Mouse (Mus musculus) liver, embryonic 13.5 days (tissue): ENCODE data around the gene Cntnap2. TPM values are rescaled to one million over a fixed set of nuclear protein-coding genes. Genes with fewer than 3 reads are reported as not detected.
A peak's percentile ranks its signal among the peaks of the same experiment; 100 is the strongest.

Experiments used
- ATAC-seq: fragments of 200-750 bp; cut with Nextera tagmentation; 2 replicates; pipeline ENCODE4 v1.8.0; 2017; ENCODE audit warnings: low read depth, mild to moderate bottlenecking, moderate number of reproducible peaks, moderate library complexity
- DNase-seq: peaks from one replicate; pipeline ENCODE4 v3.0.0; 2022
- H3K27ac ChIP-seq: fragments of 300-500 bp; sonication (generic); 2 replicates; pipeline ENCODE4 v1.5.1; 2015; ENCODE audit warnings: moderate library complexity, mild to moderate bottlenecking, inconsistent platforms
- H3K27me3 ChIP-seq: fragments of 300-500 bp; sonication (generic); 2 replicates; pipeline ENCODE4 v1.6.1; 2015; ENCODE audit warnings: mild to moderate bottlenecking, inconsistent platforms
- H3K36me3 ChIP-seq: fragments of 300-500 bp; sonication (generic); 2 replicates; pipeline ENCODE4 v1.6.1; 2015; ENCODE audit warnings: mild to moderate bottlenecking, inconsistent platforms
- H3K4me1 ChIP-seq: fragments of 300-500 bp; sonication (generic); replicated peaks from 2 replicates; pipeline ENCODE4 v1.6.1; 2015; ENCODE audit warnings: inconsistent platforms
- H3K4me2 ChIP-seq: fragments of 300-500 bp; sonication (generic); 2 replicates; pipeline ENCODE4 v1.6.1; 2015; ENCODE audit warnings: inconsistent platforms, mild to moderate bottlenecking, moderate library complexity
- H3K4me3 ChIP-seq: fragments of 300-500 bp; sonication (generic); replicated peaks from 2 replicates; pipeline ENCODE4 v1.5.1; 2015; ENCODE audit warnings: mild to moderate bottlenecking, inconsistent platforms
- H3K9ac ChIP-seq: fragments of 300-500 bp; sonication (generic); 2 replicates; pipeline ENCODE4 v1.6.1; 2015; ENCODE audit warnings: mild to moderate bottlenecking, inconsistent platforms
- H3K9me3 ChIP-seq: fragments of 300-500 bp; sonication (generic); replicated peaks from 2 replicates; pipeline ENCODE4 v1.6.1; 2016; ENCODE audit warnings: inconsistent platforms
- WGBS: fragments of 180-500 bp; shearing (Covaris S2); methylation state at CpG from one replicate; pipeline ENCODE4 v1.1.7; 2015; ENCODE audit not compliant: insufficient replicate concordance; 5-methylcytosine and 5-hydroxymethylcytosine counted together
- polyA plus RNA-seq: library from polyadenylated mRNA; unstranded; fragments of >200 nt; fragmentation: Nextera tagmentation; extraction: Ambion mirVana; gene quantifications from 2 replicates; pipeline ENCODE4 v1.2.1, GENCODE M21; 2015

The Cntnap2 gene
- polyA plus RNA-seq, 1 experiment from 2014 or later: 0.78 TPM

DNA sequence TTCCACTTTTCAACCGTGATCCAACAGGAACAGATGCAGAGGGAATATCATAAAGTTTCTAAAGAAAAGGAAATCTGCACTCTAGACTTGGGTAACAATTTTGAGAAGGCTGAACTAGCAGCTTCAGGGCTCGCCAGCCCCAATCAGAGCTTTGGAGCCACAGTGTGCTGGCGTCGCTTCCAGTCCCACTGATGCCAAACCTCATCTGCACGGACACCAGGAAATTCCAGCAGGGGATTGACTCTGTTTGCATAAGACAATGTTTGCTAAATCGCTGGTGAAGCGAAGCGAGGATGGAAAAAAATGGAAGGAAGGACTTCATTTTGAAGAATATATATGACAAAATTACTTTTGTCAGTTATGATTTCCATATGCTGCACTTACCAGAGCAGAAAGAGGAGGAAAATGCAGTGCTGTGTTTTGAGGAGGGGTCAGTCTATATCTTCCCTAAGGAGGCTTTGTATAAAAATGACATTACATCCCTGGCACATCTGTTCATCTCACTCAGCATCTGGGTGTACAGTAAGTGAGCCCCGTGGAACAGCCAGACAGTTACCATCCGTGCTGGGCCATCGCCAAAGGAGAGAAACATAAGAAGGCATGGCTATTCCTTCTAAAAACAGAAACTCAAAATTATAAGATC lies 2245.8 kb downstream of the Cntnap2 start:
- WGBS: 69% methylated on average over 11 of the region's 11 CpGs
- Histone ChIP-seq H3K4me2 (no peak overlapping the region), H3K4me1 (peaks cover 4% of the 10 kb centered on the region), H3K4me3 (no peak overlapping the region), H3K27ac (no peak overlapping the region), H3K9ac (no peak overlapping the region), H3K27me3 (no peaks in the 10 kb centered on the region), H3K9me3 (no peaks in the 10 kb centered on the region), H3K36me3 (no peaks in the 10 kb centered on the region)
- no peak for DNase-seq
- no peak for ATAC-seq

DNA sequence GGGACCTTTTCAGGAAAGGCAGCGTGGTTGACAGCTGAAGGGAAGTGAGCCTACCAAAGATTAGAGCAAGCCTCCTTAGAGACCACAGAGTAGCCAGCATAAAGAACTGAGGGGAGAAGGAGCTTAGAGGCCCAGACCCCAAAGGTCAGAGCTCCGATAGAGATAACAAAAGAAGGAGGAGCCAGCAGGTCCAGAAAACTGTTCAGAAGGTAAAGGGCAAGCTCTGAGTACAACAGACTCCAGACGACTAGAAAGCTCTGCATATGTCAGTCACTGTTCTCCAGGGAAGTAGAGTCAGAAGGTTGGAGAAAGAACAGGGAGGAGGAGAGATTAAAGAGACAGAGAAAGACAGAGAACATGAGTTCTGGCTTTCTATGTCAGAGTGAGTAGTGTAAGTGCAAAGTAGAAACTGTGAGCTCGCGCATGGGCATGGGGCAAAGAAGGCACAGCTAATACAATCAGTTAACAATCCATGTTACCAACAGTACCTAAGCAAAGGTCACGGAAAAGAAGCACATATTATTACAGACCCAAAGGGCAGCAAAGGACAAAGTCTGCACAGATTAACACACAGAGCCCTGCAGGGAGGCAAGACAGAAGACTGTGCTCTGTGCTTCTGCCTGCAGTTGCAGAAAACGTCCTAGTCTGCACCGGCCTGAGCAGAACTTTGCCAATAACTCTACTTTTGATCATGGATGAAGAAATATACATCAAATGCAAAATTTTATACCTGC lies 2247.1 kb downstream of the Cntnap2 start:
- H3K4me3 ChIP-seq: no peak overlapping the region
- H3K27ac ChIP-seq: no peak overlapping the region
- H3K9me3 ChIP-seq: no peaks in the 10 kb centered on the region
- no peaks in the 10 kb centered on the region for H3K27me3 ChIP-seq
- H3K36me3 ChIP-seq: no peaks in the 10 kb centered on the region
- no peak for ATAC-seq
- H3K4me1 ChIP-seq: peaks cover 4% of the 10 kb centered on the region
- no peak overlapping the region for H3K9ac ChIP-seq
- DNase-seq: no peak
- H3K4me2 ChIP-seq: no peak overlapping the region
- WGBS: 45% methylated on average over 8 of the region's 8 CpGs

DNA sequence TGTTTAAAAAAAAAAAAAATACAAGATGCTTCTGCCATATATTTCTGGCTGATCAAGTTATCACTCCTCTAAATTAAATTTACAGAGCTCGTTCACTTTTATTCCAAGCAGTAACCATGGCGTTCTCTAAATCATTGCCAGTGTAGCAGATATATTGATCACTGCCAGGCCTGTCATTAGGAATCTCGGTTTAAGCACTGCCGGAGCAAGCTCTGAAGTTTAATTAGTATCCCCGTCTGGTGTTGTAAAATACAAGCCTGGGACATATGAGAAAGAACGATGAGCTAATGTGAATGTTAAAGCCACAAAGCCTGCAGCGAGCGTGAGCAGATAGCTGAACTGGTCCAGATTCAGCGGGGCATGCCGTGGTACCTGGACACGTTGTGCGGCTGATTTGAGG lies 2247.8 kb downstream of the Cntnap2 start:
- no peak for ATAC-seq
- no peaks in the 10 kb centered on the region for H3K27me3 ChIP-seq
- no peak overlapping the region for H3K4me2 ChIP-seq
- H3K9ac ChIP-seq: no peak overlapping the region
- 78% methylated on average over 12 of the region's 12 CpGs for WGBS
- H3K27ac ChIP-seq: no peak overlapping the region
- no peak for DNase-seq
- peaks cover 4% of the 10 kb centered on the region for H3K4me1 ChIP-seq
- no peaks in the 10 kb centered on the region for H3K9me3 ChIP-seq
- H3K36me3 ChIP-seq: no peaks in the 10 kb centered on the region
- H3K4me3 ChIP-seq: no peak overlapping the region

DNA sequence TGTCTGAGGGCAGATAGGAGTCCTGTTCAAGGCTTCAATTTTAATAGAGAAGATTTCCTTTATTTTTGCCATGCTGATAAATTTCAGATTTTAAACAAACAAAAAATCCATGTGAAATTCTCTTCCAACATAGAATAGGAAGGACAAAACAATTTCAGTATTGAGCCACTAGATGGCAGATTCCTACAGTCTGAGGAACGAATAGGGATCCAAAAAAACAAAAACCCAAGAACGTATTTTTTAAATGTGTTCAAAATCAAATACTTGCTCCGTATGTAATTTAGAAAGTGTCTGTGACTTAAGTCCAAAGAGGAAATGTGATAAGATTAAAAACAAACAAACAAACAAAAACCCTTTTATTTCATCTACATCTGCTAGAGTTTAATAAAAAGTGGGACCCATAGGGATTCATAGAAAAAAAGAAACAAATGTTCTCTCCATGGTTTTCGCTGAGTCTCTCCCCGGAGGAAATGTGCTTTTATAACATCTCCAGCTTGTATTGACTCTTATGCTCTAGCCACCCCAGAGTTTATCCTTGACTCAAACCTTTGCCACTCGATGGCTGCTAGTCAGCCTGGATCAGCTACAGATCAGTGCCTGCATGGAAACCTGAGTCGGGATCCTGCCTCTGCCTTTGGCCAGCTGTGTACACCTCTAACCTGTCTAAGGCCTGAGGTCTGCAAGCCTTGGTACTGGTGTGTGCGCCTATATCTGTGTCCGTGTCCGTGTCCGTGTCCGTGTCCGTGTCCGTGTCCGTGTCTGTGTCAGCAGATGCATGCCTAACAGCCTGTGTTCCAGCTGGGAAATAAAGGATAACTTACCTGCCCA lies 2255.6 kb downstream of the Cntnap2 start:
- Histone ChIP-seq H3K4me1 (no peaks in the 10 kb centered on the region; the same call in 1 of the 2 replicates), H3K27me3 (no peaks in the 10 kb centered on the region), H3K9me3 (no peaks in the 10 kb centered on the region), H3K36me3 (no peaks in the 10 kb centered on the region), H3K4me3 (no peak overlapping the region), H3K27ac (no peak overlapping the region), H3K9ac (no peak overlapping the region), H3K4me2 (no peak overlapping the region)
- no peak for DNase-seq
- no peak for ATAC-seq
- WGBS: 53% methylated on average over 15 of the region's 15 CpGs

DNA sequence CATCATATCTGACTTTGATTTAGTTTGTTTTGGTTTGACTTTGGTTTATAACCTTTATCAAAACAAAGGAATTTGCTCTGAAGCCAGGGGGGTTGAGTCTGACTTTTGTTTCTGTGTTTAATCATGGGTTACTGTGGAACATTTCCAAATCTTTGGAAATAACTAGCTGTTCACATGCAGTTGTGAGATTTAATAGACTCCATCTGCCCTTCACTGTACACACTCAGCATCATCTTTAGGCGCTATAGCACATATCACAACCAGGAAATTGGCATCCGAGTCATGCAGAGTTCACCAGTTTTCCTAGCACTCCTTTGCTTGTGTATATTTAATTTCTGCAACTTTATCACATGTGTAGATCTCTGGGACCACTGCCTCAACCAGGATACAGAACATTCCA lies 2256.3 kb downstream of the Cntnap2 start:
- ATAC-seq (no peak), DNase-seq (no peak)
- no peaks in the 10 kb centered on the region for H3K36me3 ChIP-seq
- no peak overlapping the region for H3K4me3 ChIP-seq
- no peaks in the 10 kb centered on the region for H3K27me3 ChIP-seq
- H3K4me1 ChIP-seq: no peaks in the 10 kb centered on the region; the same call in 1 of the 2 replicates
- no peak overlapping the region for H3K27ac ChIP-seq
- no peak overlapping the region for H3K9ac ChIP-seq
- 44% methylated on average over 2 of the region's 2 CpGs for WGBS
- no peak overlapping the region for H3K4me2 ChIP-seq
- H3K9me3 ChIP-seq: no peaks in the 10 kb centered on the region

DNA sequence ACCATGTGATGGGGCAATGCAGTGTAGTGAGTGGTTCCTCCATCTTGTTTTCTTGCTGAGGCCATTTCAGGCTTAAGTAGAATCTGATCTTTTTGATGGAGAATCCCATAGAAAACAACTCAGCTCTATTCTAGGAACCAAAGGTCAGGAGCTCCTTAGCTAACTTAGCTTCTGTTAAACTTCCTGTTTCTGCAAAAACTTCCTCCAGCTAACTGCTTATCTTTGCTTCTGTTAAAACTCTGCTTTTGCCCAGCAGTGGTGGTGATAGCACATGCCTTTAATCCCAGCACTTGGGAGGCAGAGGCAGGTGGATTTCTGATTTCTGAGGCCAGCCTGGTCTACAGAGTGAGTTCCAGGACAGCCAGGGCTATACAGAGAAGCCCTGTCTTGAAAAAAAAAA lies 2258.1 kb downstream of the Cntnap2 start:
- no peak overlapping the region for H3K9ac ChIP-seq
- no peak overlapping the region for H3K27ac ChIP-seq
- H3K27me3 ChIP-seq: no peaks in the 10 kb centered on the region
- H3K36me3 ChIP-seq: no peaks in the 10 kb centered on the region
- no peak overlapping the region for H3K4me2 ChIP-seq
- ATAC-seq (no peak), DNase-seq (no peak)
- H3K4me3 ChIP-seq: no peak overlapping the region
- H3K4me1 ChIP-seq: no peaks in the 10 kb centered on the region; the same call in 1 of the 2 replicates
- H3K9me3 ChIP-seq: no peaks in the 10 kb centered on the region

DNA sequence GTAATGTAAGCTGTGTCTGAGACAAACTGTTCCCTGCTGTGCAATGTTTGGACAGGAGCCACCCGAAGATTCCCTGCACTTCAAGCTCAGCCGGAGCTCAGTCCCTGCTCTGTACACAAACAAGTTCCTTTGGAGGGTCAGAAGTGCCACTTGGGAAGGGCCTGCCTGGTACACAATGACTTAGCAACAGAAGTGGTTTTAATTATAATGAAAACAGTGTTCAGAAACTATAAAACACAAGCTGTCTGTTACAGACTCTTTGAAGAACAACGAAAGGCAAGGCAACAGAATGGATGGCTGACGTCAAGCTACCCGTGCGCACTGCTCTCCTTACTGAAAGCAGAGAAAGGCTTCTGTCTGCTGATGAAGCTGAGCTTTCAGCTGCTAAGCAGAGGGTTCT lies 2259.5 kb downstream of the Cntnap2 start:
- H3K36me3 ChIP-seq: no peaks in the 10 kb centered on the region
- H3K9ac ChIP-seq: no peak overlapping the region
- 62% methylated on average over 6 of the region's 6 CpGs for WGBS
- H3K4me3 ChIP-seq: no peak overlapping the region
- peaks cover 9% of the 10 kb centered on the region for H3K4me1 ChIP-seq
- no peaks in the 10 kb centered on the region for H3K27me3 ChIP-seq
- H3K4me2 ChIP-seq: no peak overlapping the region
- no peak overlapping the region for H3K27ac ChIP-seq
- DNase-seq: no peak
- ATAC-seq: no peak
- no peaks in the 10 kb centered on the region for H3K9me3 ChIP-seq

DNA sequence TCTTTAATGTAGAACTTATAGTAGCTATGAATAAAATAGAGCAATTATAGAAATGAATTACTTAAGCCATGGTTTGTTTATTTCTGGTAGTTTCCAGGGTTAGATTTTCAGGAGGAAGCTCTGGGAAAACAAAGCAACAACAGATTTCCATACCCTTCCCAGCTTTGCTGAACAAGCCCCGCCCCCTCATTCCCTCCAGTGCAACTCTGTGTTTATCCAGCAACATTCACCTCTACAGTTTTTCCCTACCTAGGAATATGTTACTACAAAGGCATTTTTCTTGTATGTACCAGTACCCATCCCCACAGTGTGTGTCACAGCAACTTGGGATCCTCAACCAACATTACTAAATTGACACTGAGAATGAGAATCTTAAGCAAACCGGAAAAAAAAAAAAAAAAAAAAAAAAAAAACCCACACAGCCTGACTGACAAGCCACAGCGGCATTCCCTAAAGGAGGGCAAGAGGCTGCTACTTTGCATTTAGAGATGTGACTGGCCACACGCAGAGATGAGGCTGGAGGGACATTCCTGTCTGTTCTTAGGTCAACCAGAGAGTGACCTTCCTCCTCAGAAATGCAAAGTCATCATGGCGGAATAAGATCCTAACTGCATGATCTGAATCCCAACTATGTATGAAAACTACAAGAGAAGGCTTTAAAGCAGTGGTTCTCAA lies 2260.3 kb downstream of the Cntnap2 start:
- WGBS: 40% methylated on average over 5 of the region's 5 CpGs
- Histone ChIP-seq H3K27ac (no peak overlapping the region), H3K4me2 (no peak overlapping the region)

DNA sequence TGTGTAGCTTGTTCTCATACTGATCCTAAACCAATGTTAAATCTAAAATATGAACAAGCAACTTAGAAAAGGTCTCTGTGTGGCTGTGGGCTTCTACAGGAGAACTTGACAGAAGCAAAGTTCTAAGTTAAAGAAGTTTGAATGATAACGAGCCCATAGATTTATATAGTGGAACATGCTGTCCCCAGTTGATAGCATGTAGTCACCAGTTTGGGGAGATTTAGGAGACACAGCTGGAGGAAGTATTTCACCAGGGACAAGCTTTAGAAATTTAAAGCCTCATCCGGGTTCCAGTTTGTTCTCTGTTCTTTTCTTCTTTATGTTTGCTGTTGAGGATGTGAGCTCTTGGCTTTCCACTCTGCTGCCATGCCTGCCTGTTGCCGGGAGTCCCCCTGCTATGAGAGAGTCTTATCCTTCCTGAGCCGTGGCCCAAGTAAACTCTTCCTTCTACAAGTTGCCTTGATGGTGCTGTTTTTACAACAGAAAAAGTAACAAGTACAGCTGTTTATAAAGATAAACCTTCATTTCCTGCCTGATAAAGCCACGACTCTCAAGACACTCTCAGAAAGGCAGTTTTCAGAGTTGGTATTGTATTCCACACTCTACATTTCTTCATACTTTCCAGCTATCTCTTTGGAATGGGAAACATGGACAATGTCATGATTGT lies 2264.1 kb downstream of the Cntnap2 start:
- Histone ChIP-seq H3K9ac (no peak overlapping the region), H3K27ac (peak overlapping the region; percentile 43; the same call in 1 of the 2 replicates), H3K36me3 (no peaks in the 10 kb centered on the region), H3K4me2 (peak overlapping the region; percentile 21; the same call in 1 of the 2 replicates), H3K4me1 (peaks cover 14% of the 10 kb centered on the region), H3K27me3 (no peaks in the 10 kb centered on the region), H3K9me3 (no peaks in the 10 kb centered on the region), H3K4me3 (no peak overlapping the region)
- WGBS: 20% methylated on average over 5 of the region's 5 CpGs
- ATAC-seq: peak; percentile 55
- DNase-seq: peak; percentile 6

More for the DNA sequence above, 2260.3 kb downstream of the Cntnap2 start:
- Histone ChIP-seq H3K4me3 (no peak overlapping the region), H3K9ac (no peak overlapping the region), H3K36me3 (no peaks in the 10 kb centered on the region), H3K9me3 (no peaks in the 10 kb centered on the region), H3K4me1 (peaks cover 14% of the 10 kb centered on the region), H3K27me3 (no peaks in the 10 kb centered on the region)
- ATAC-seq: no peak
- no peak for DNase-seq

DNA sequence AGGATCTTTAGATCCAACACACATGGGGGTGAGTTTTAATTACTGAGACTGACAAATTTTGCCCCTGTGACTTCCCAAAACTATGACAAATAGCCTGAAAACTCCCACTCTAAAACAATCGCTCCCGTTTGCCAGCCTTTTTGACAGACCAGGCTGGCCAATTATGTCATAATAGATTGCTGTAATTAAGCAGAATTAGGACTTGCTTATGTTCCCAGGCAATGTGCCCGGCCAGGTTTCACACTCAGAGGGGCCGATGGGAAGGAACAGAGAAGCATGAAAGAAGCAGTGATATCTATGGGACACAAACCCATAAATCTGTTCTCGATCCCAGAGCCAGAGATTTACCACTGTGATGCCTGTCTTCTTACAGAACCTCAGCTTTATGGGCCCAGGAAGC lies 2264.7 kb downstream of the Cntnap2 start:
- no peak for ATAC-seq
- Histone ChIP-seq H3K4me1 (peaks cover 14% of the 10 kb centered on the region), H3K4me2 (no peak overlapping the region), H3K27me3 (no peaks in the 10 kb centered on the region), H3K36me3 (no peaks in the 10 kb centered on the region), H3K4me3 (no peak overlapping the region), H3K27ac (no peak overlapping the region), H3K9ac (no peak overlapping the region), H3K9me3 (no peaks in the 10 kb centered on the region)
- 46% methylated on average over 5 of the region's 5 CpGs for WGBS
- DNase-seq: no peak

DNA sequence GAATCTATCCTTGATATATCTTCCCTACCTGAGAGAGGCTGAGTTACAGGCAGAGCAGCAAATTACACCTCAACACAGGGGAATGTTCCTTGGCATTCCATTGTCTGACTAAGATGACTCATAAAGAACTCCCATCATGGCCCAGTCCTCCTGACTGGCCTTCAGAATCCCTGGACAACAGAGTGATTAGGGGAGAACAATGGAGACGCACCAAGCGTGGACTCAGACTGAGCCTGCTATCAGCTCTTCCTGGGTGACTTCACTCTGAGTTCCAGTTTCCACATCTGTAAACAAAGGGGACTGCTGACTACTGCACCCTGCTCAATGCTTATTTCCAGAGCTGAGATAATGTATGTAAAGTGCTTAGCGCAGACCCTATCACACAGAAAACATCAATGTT lies 2269.1 kb downstream of the Cntnap2 start:
- ATAC-seq (no peak), DNase-seq (no peak)
- Histone ChIP-seq H3K4me2 (no peak overlapping the region), H3K9ac (no peak overlapping the region), H3K27ac (no peak overlapping the region), H3K4me3 (no peak overlapping the region), H3K27me3 (no peaks in the 10 kb centered on the region), H3K36me3 (no peaks in the 10 kb centered on the region), H3K9me3 (no peaks in the 10 kb centered on the region), H3K4me1 (peaks cover 9% of the 10 kb centered on the region)
- WGBS: 61% methylated on average over 3 of the region's 3 CpGs
